Mouse (Mus musculus) forebrain, embryonic 14.5 days (tissue): ENCODE data around the gene Sptlc2. TPM values are rescaled to one million over a fixed set of nuclear protein-coding genes. Genes with fewer than 3 reads are reported as not detected.

Source experiments
- ATAC-seq: fragments of 200-750 bp; cut with Nextera tagmentation; 2 replicates; pipeline ENCODE4 v1.8.0; 2017; ENCODE audit warnings: mild to moderate bottlenecking, moderate library complexity
- DNase-seq: peaks from one replicate; pipeline ENCODE4 v3.0.0-alpha.2; 2015; ENCODE audit warnings: low spot score
- H3K27ac ChIP-seq: fragments of 300-500 bp; sonication (generic); 2 replicates; pipeline ENCODE4 v1.5.1; 2014; ENCODE audit warnings: low read depth, mild to moderate bottlenecking, control low read depth, low read length, moderate library complexity
- H3K27me3 ChIP-seq: fragments of 300-500 bp; sonication (generic); replicated peaks from 2 replicates; pipeline ENCODE4 v1.6.1; 2014; ENCODE audit warnings: low read length, control low read depth, mixed read lengths; ENCODE audit not compliant: control insufficient read depth, insufficient read depth
- H3K36me3 ChIP-seq: fragments of 300-500 bp; sonication (generic); 2 replicates; pipeline ENCODE4 v1.6.1; 2014; ENCODE audit warnings: low read length, control low read depth; ENCODE audit not compliant: control insufficient read depth, insufficient read depth
- H3K4me1 ChIP-seq: fragments of 300-500 bp; sonication (generic); 2 replicates; pipeline ENCODE4 v1.6.1; 2014; ENCODE audit warnings: antibody characterized with exemption, low read length, control low read depth; ENCODE audit not compliant: control insufficient read depth, insufficient read depth
- H3K4me2 ChIP-seq: fragments of 300-500 bp; sonication (generic); 2 replicates; pipeline ENCODE4 v1.6.1; 2014; ENCODE audit warnings: mild to moderate bottlenecking, control low read depth, low read length
- H3K4me3 ChIP-seq: fragments of 300-500 bp; sonication (generic); 2 replicates; pipeline ENCODE4 v1.5.1; 2014; ENCODE audit warnings: low read depth, low read length, control low read depth
- H3K9ac ChIP-seq: fragments of 300-500 bp; sonication (generic); 2 replicates; pipeline ENCODE4 v1.6.1; 2014; ENCODE audit warnings: mild to moderate bottlenecking, low read length, control low read depth, moderate library complexity
- H3K9me3 ChIP-seq: fragments of 300-500 bp; sonication (generic); replicated peaks from 2 replicates; pipeline ENCODE4 v1.6.1; 2016; ENCODE audit warnings: low read length, control low read depth, mixed read lengths; ENCODE audit not compliant: control insufficient read depth
- WGBS: fragments of 180-500 bp; shearing (Covaris S2); extraction: QIAGEN DNeasy Blood & Tissue Kit; methylation state at CpG from one replicate; pipeline ENCODE4 v1.1.7; 2014; 5-methylcytosine and 5-hydroxymethylcytosine counted together
- polyA plus RNA-seq: library from polyadenylated mRNA; unstranded; fragments of >200 nt; fragmentation: Nextera tagmentation; extraction: Ambion mirVana; gene quantifications from 2 replicates; pipeline ENCODE4 v1.2.1, GENCODE M21; 2014

Gene Sptlc2
- polyA plus RNA-seq, 1 experiment from 2014 or later: 51.8 TPM

GRCm38 (mm10) chr12:87387171-87388121 is 709 bp downstream of the Sptlc2 start:
- Histone ChIP-seq H3K9ac (peak overlapping the region; percentile 90), H3K4me3 (peak overlapping the region; percentile 95), H3K9me3 (no peaks in the 10 kb centered on the region), H3K27me3 (no peaks in the 10 kb centered on the region), H3K4me1 (peaks cover 11% of the 10 kb centered on the region; the same call in 1 of the 2 replicates), H3K27ac (peak overlapping the region; percentile 71), H3K36me3 (no peaks in the 10 kb centered on the region), H3K4me2 (peak overlapping the region; percentile 98)
- WGBS: 2% methylated on average over 56 of the region's 65 CpGs
- DNase-seq (peak; percentile 30), ATAC-seq (no peak)

- WGBS: 85% methylated on average over 3 of the region's 3 CpGs
- no peaks in the 10 kb centered on the region for H3K27me3 ChIP-seq
- no peak overlapping the region for H3K9ac ChIP-seq
- no peak overlapping the region for H3K27ac ChIP-seq
- H3K4me3 ChIP-seq: no peak overlapping the region
- DNase-seq (no peak), ATAC-seq (no peak)
- H3K9me3 ChIP-seq: no peaks in the 10 kb centered on the region
- H3K36me3 ChIP-seq: no peaks in the 10 kb centered on the region
- peaks cover 11% of the 10 kb centered on the region; the same call in 1 of the 2 replicates for H3K4me1 ChIP-seq
- H3K4me2 ChIP-seq: no peak overlapping the region
Observed at GRCm38 (mm10) chr12:87385051-87385450, 3.1 kb downstream of the Sptlc2 start.

- Histone ChIP-seq H3K4me3 (no peak overlapping the region), H3K4me2 (no peak overlapping the region), H3K4me1 (0 out of 2 replicates have a peak, but pooled peaks cover 3% of the 10 kb centered on the region), H3K27ac (no peak overlapping the region), H3K9me3 (no peaks in the 10 kb centered on the region), H3K27me3 (no peaks in the 10 kb centered on the region), H3K36me3 (no peaks in the 10 kb centered on the region), H3K9ac (no peak overlapping the region)
- 88% methylated on average over 2 of the region's 2 CpGs for WGBS
- DNase-seq (no peak), ATAC-seq (no peak)
Observed at GRCm38 (mm10) chr12:87381380-87381682, 6.8 kb downstream of the Sptlc2 start.

- Histone ChIP-seq H3K4me2 (no peak overlapping the region), H3K27me3 (no peaks in the 10 kb centered on the region), H3K27ac (no peak overlapping the region), H3K4me3 (no peak overlapping the region), H3K9me3 (no peaks in the 10 kb centered on the region), H3K4me1 (no peaks in the 10 kb centered on the region), H3K9ac (no peak overlapping the region), H3K36me3 (no peaks in the 10 kb centered on the region)
- DNase-seq: no peak
- ATAC-seq: no peak
- 91% methylated on average over 10 of the region's 10 CpGs for WGBS
Observed at GRCm38 (mm10) chr12:87380586-87381379, 7.4 kb downstream of the Sptlc2 start.

GRCm38 (mm10) chr12:87379496-87379895 is 8.7 kb downstream of the Sptlc2 start:
- no peak for ATAC-seq
- Histone ChIP-seq H3K4me2 (no peak overlapping the region), H3K36me3 (no peaks in the 10 kb centered on the region), H3K27me3 (no peaks in the 10 kb centered on the region), H3K9ac (no peak overlapping the region), H3K9me3 (no peaks in the 10 kb centered on the region), H3K27ac (no peak overlapping the region), H3K4me3 (no peak overlapping the region), H3K4me1 (no peaks in the 10 kb centered on the region)
- no peak for DNase-seq
- WGBS: 74% methylated on average over 2 of the region's 2 CpGs

GRCm38 (mm10) chr12:87374159-87374558 is 14.0 kb downstream of the Sptlc2 start:
- no peak for ATAC-seq
- Histone ChIP-seq H3K27ac (no peak overlapping the region), H3K4me1 (no peaks in the 10 kb centered on the region), H3K36me3 (no peaks in the 10 kb centered on the region), H3K9me3 (no peaks in the 10 kb centered on the region), H3K4me3 (no peak overlapping the region), H3K27me3 (no peaks in the 10 kb centered on the region), H3K4me2 (no peak overlapping the region), H3K9ac (no peak overlapping the region)
- 90% methylated on average over 6 of the region's 6 CpGs for WGBS
- no peak for DNase-seq

GRCm38 (mm10) chr12:87369319-87369718 is 18.8 kb downstream of the Sptlc2 start:
- no peak for ATAC-seq

GRCm38 (mm10) chr12:87368092-87368491 is 20.1 kb downstream of the Sptlc2 start:
- Histone ChIP-seq H3K36me3 (0 out of 2 replicates have a peak, but pooled peaks cover 9% of the 10 kb centered on the region), H3K4me2 (no peak overlapping the region), H3K27ac (no peak overlapping the region), H3K9ac (no peak overlapping the region), H3K9me3 (no peaks in the 10 kb centered on the region), H3K27me3 (no peaks in the 10 kb centered on the region), H3K4me1 (no peaks in the 10 kb centered on the region), H3K4me3 (no peak overlapping the region)
- ATAC-seq (no peak), DNase-seq (no peak)

More at GRCm38 (mm10) chr12:87369319-87369718, 18.8 kb downstream of the Sptlc2 start:
- DNase-seq: no peak
- H3K9ac ChIP-seq: no peak overlapping the region
- H3K9me3 ChIP-seq: no peaks in the 10 kb centered on the region
- WGBS: 79% methylated on average over 2 of the region's 2 CpGs
- H3K27me3 ChIP-seq: no peaks in the 10 kb centered on the region
- no peak overlapping the region for H3K4me3 ChIP-seq
- no peak overlapping the region for H3K27ac ChIP-seq
- 0 out of 2 replicates have a peak, but pooled peaks cover 9% of the 10 kb centered on the region for H3K36me3 ChIP-seq
- no peak overlapping the region for H3K4me2 ChIP-seq
- no peaks in the 10 kb centered on the region for H3K4me1 ChIP-seq
